Mouse (Mus musculus) bone marrow, adult 2 months (tissue): ENCODE results near the gene Atp9a.

ENCODE experiments used
- CTCF ChIP-seq: fragments of 200-500 bp; IDR thresholded peaks from 2 replicates; pipeline ENCODE4 v1.5.1; 2011; ENCODE audit warnings: low read length, control low read depth; ENCODE audit not compliant: control insufficient read depth, insufficient read depth
- POLR2A ChIP-seq: fragments of 200-500 bp; IDR thresholded peaks from 2 replicates; pipeline ENCODE4 v1.6.1; 2011; ENCODE audit warnings: low read depth, mild to moderate bottlenecking, control low read depth, low read length, borderline replicate concordance; ENCODE audit not compliant: control insufficient read depth

GRCm38 (mm10) chr2:168780024-168780423 is 37.8 kb upstream of the Atp9a start:
- TF ChIP-seq POLR2A (no peak), CTCF (no peak)
